Mouse (Mus musculus) midbrain, embryonic 15.5 days (tissue): ENCODE results near the gene Fgfr1op2. TPM values are rescaled to one million over a fixed set of nuclear protein-coding genes. Genes with fewer than 3 reads are reported as not detected.

ENCODE experiments used
- polyA plus RNA-seq: library from polyadenylated mRNA; unstranded; fragments of >200 nt; fragmentation: Nextera tagmentation; extraction: Ambion mirVana; gene quantifications from 2 replicates; pipeline ENCODE4 v1.2.1, GENCODE M21; 2015

Gene Fgfr1op2
- polyA plus RNA-seq, 1 experiment from 2014 or later, result 38.7 TPM

Other genes with a start within 250 kb of the Fgfr1op2 start
- gene Itpr2, start 75.0 kb upstream of the Fgfr1op2 start, polyA plus RNA-seq, result 8.4 and 9.3 TPM in 2 replicates
- 51.8 and 57.6 TPM in 2 replicates for gene Ints13, start 632 bp downstream of the Fgfr1op2 start, polyA plus RNA-seq
- gene Med21, start 65.3 kb downstream of the Fgfr1op2 start, polyA plus RNA-seq, result 99.3 and 102 TPM in 2 replicates
- 26.8 and 30.0 TPM in 2 replicates for gene Tm7sf3, start 65.6 kb downstream of the Fgfr1op2 start, polyA plus RNA-seq
- gene Stk38l, start 147.8 kb downstream of the Fgfr1op2 start, polyA plus RNA-seq, result 15.4 and 16.3 TPM in 2 replicates
- gene Arntl2, start 218.9 kb downstream of the Fgfr1op2 start, polyA plus RNA-seq, result 2.7 and 4.7 TPM in 2 replicates